In the genomic region with DNA sequence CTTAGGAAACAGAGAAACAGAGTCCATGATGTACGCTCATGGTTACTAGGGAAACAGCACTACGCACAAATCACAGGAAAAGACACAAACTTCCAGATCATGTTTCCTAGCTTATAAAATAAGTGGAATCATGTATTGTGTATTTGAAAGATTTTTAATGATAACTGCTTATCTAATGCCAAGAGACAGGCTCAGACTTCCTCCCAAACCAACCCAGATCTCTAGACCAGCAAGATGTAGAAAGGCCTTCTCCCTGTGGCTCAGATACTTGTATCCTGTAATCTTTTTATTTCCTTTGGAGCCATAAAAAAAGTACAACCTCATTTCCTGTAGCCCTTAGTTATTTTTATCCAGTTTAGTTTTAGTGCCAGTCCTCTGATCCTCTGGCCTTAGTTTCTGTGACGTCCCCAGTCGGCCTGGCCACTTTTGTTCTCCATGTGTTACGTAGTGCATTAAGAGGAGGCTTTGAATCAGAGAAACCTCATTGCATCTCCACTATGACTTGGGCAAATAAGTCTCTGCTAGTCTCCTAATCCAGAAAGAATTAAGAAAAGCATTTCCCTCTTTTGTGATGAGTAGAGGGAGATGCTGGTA, we compare ENCODE assay signal across 11 mouse cellular contexts.
"Had no signal": no experiment of that assay in that cellular context is flagged by ENCODE, and none has a peak within 500 bp of the region (broad histone marks: within the 10 kb centered on the region; RNA-seq: fewer than 3 reads in every experiment).

No protein-coding gene starts in this region.

- ATAC-seq: intestine, embryonic 15.5 days; lung, postnatal 0 days had no signal

- H3K27me3 ChIP-seq: intestine, embryonic 15.5 days; limb, embryonic 13.5 days; neural tube, embryonic 12.5 days had no signal

- H3K4me2 ChIP-seq: intestine, embryonic 15.5 days; limb, embryonic 13.5 days; neural tube, embryonic 12.5 days had no signal

- H3K27ac ChIP-seq: intestine, embryonic 15.5 days; limb, embryonic 13.5 days; liver, embryonic 14.5 days; neural tube, embryonic 12.5 days had no signal

- H3K4me1 ChIP-seq: intestine, embryonic 15.5 days; limb, embryonic 13.5 days; neural tube, embryonic 12.5 days had no signal

- H3K36me3 ChIP-seq: intestine, embryonic 15.5 days; limb, embryonic 13.5 days; neural tube, embryonic 12.5 days had no signal

- DNase-seq: lung, adult 2 months; lung, postnatal 36 days; midbrain, embryonic 14.5 days; spleen, adult 18-20 months; thymus, adult 2 months; thymus, postnatal 25 days had no signal

- H3K4me3 ChIP-seq: intestine, embryonic 15.5 days; limb, embryonic 13.5 days; neural tube, embryonic 12.5 days had no signal

- H3K9me3 ChIP-seq: intestine, embryonic 15.5 days; neural tube, embryonic 12.5 days had no signal

- H3K9ac ChIP-seq: intestine, embryonic 15.5 days; limb, embryonic 13.5 days; liver, embryonic 14.5 days; neural tube, embryonic 12.5 days had no signal
